Mouse (Mus musculus) layer of hippocampus, adult 8-10 months (tissue): Measurements from ENCODE around the gene Bsx. TPM values are rescaled to one million over a fixed set of nuclear protein-coding genes. Genes with fewer than 3 reads are reported as not detected.
A peak's percentile ranks its signal among the peaks of the same experiment; 100 is the strongest.

Experiments used
- DNase-seq, 2 experiments: peaks; one replicate each; pipeline ENCODE4 v3.0.0; 2022; ENCODE audit warnings: low spot score in 2 of 2
- total RNA-seq, 4 experiments: library from RNA; stranded (reverse); gene quantifications; 2 replicates each; pipeline ENCODE4 v1.2.4; 2022

Gene Bsx
- not detected for total RNA-seq

GRCm38 (mm10) chr9:40873556-40874470, at the start of gene Bsx:
TSS of gene Bsx (plus strand) at chr9:40874127.
- DNase-seq: no peak

- no peak for DNase-seq
Observed at GRCm38 (mm10) chr9:40825601-40826000, 48.3 kb upstream of the Bsx start.

GRCm38 (mm10) chr9:40827366-40827765, 46.6 kb upstream of the Bsx start:
- no peak for DNase-seq

GRCm38 (mm10) chr9:40834569-40834968, 39.4 kb upstream of the Bsx start:
- peak in 1 of 2 experiments; percentile 82 for DNase-seq

GRCm38 (mm10) chr9:40836681-40837080, 37.2 kb upstream of the Bsx start:
- no peak for DNase-seq

- DNase-seq: no peak
Observed at GRCm38 (mm10) chr9:40839662-40840061, 34.3 kb upstream of the Bsx start.

GRCm38 (mm10) chr9:40851515-40851914, 22.4 kb upstream of the Bsx start:
- no peak for DNase-seq

GRCm38 (mm10) chr9:40858461-40859160, 15.3 kb upstream of the Bsx start:
- peak in 1 of 2 experiments; percentile 17 for DNase-seq

GRCm38 (mm10) chr9:40859196-40859595, 14.7 kb upstream of the Bsx start:
- no peak for DNase-seq

GRCm38 (mm10) chr9:40870331-40870730, 3.6 kb upstream of the Bsx start:
- no peak for DNase-seq

GRCm38 (mm10) chr9:40871369-40872155, 2.4 kb upstream of the Bsx start:
- no peak for DNase-seq

GRCm38 (mm10) chr9:40872156-40872478, 1.8 kb upstream of the Bsx start:
- no peak for DNase-seq

GRCm38 (mm10) chr9:40874961-40875360, 1.0 kb downstream of the Bsx start:
- DNase-seq: no peak

- DNase-seq: no peak
Observed at GRCm38 (mm10) chr9:40875431-40875830, 1.5 kb downstream of the Bsx start.

- DNase-seq: no peak
Observed at GRCm38 (mm10) chr9:40876164-40876563, 2.2 kb downstream of the Bsx start.

GRCm38 (mm10) chr9:40876693-40877092, 2.8 kb downstream of the Bsx start:
- DNase-seq: no peak

GRCm38 (mm10) chr9:40877146-40877880, 3.4 kb downstream of the Bsx start:
- no peak for DNase-seq

GRCm38 (mm10) chr9:40877881-40878235, 3.9 kb downstream of the Bsx start:
- DNase-seq: no peak

GRCm38 (mm10) chr9:40878291-40878945, 4.5 kb downstream of the Bsx start:
- no peak for DNase-seq

- DNase-seq: no peak
Observed at GRCm38 (mm10) chr9:40878998-40879397, 5.1 kb downstream of the Bsx start.

GRCm38 (mm10) chr9:40885669-40886068, 11.7 kb downstream of the Bsx start:
- no peak for DNase-seq
